Mouse (Mus musculus) spleen, postnatal 4 days (tissue): ENCODE data around the gene Ttl.

Source experiments
- DNase-seq, 2 experiments: peaks; one replicate each; pipeline ENCODE4 v3.0.0; 2022; ENCODE audit warnings: low spot score in 2 of 2

Gene Ttl

DNA sequence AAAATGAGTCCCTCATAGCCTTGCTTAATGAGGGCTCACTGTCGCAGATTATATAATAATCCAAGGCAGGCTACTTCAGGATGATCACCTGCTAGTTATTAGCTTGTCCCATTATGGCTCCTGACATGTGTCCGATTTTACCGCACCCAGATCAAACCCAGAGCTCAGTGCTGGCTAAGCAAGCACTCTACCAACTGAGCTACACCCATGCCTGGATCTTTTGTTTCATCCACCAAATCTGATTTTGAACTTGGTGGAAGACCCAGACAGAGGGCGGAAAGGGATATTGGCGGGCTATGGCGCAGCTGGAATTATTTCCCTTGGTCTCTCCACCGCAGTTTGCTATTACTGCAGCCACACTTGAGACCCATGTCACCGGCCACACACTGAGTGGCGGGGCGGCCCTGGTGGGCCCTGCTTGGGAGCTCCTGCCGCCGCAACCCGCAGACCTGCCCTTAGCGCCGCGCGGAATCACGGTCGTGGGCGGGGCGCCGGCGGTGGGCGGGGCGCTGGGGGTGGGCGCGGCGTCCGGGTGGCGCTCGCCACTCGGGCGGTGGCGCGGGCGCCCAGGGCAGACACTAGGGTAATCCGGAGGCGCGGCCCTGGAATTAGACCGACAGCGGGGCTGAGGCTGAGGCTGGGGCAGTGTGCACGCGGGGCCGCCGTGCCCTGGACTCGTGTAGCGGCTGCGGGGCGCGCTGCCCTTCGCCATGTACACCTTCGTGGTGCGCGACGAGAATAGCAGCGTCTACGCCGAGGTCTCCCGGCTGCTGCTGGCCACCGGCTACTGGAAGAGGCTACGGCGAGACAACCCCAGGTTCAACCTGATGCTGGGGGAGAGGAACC lies at the start of gene Ttl:
Gene Ttl (plus strand): TSS at position 506 of the 846 bp plus-strand sequence.
- peak; percentile 69 to 86 for DNase-seq

DNA sequence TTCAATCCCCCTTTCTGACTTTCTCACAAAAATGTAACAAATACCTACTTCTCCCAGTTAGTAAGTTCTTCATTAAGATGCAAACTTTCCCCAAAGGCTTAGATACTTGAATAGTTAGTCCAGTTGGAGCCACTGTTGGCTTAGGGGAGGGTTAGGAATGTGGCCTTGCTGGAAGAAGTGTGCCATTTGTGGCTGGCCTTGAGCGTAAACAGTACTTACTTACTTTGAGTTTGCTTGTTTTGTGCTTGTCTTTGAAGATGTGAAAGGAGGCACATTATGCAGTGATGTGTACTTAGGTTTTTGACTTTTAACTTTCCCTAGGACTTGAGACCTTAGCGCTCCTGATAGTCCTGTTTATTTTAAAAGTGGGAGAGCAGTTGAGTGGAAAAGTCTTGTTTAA lies 45.6 kb upstream of the Ttl start:
- DNase-seq: no peak

DNA sequence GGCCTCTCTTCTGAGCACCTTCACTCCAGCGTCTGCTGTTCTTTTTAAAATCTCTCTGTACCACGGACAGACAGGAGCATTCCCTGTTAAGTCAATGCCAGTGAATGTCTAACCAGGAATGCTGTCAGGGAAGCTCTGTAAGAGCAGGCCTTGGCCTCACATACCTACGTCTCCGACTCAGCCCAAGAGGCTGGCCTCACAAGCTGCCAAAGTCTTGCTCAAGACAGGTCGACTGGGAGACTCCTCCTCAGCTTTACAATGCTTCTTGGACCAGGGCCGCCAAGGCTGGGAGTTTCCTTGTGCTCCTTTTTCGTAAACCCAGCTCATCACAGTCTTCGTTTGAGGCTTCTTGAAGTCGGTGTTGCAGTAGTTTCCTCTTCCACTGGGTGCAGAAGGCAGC lies 40.9 kb upstream of the Ttl start:
- no peak for DNase-seq

DNA sequence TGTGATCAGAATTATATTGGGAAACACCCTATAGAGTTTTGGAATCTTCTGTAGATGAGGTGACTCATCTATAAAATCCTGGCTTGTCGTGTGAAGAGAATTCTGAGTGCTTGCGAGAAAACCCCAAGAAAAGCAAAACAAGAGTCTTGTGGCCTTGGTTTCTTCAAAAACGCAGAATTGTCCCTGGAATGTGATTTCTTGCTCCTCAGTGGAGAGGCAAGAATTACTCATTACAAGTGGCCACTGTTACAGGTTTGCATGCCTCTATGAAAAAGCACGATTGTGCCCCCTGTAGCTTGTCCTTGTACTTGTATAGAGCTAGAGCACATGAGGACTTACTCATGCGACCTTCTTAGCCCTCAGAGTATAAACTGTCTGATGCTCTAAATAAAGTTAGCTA lies 30.4 kb upstream of the Ttl start:
- no peak for DNase-seq

DNA sequence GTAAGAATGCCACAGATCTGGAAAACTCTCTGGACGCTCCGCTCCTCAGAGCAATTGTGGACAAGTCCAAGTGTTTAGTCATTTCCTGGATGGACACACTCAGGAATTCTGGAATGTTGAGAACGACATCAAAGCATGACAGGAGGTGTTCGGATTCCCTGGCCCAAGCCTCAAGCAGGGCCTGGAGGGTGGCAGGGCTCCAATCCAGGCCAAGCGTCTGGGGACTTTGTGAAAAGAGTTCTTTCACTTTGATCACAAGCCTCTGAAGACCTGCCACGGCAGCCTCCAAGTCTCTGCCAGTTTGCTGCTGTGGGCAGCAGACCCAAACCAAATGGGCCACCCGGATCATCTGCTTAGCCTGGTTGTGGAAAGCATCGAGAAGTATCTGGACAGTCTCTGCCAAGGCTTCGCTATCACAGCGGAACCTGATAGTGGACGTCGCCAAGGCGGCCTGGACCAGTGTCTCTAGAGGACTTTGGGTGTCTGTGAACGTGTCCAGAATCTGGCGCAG lies 27.3 kb upstream of the Ttl start:
- DNase-seq: no peak

DNA sequence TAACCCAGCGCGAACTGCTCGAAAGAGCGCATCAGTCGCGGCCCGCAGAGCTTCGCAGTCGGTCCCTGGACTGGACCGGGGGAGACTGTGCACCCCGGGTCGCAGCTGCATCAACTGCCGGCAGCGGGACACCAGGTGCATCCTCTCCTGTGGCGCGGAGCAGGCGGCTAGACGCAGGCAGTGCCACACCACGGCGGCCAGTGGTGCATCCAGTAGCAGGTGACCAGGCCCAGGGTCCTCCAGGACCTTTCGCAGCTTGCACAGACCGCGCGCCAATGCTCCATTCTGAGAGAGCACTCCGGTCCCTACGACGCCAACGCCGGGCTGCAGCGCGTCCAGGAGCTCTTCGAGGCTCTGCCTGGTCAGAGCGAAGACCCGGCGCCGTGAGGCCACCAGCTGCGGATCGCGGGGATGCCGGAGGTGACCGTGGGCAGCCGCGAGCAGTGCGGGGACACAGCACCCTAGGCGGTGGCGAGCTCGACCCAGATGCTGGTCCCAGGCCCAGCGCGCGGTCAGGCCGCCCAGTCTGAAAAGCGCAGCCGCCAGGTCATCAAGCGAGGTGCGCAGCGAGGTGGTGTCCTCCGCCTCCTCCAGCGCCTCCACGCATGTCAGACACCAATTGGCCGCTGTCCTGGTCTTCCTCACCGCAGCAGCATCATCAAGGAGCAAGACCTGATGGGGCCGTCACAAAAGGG lies 26.7 kb upstream of the Ttl start:
- DNase-seq: no peak

DNA sequence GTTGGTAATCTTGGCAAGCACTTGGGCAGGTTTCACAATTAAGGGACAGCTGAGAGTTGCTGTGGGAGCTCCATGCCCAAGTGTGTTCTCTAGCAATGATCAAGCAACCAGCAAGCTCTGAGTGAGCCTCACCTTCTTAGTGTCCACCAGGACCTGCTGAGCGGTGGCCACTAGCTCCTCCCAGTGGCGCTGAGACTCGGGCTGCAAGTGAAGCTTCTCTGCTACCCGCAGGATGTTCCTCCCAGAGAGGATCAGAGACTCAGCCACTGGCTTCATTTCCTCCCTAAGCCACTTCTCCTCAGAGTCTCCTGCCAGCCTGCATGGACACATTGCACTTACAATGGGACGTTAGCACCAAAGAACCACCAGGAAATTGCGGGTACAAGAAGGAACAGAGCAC lies 25.2 kb upstream of the Ttl start:
- peak in 1 of 2 experiments; percentile 24 for DNase-seq

DNA sequence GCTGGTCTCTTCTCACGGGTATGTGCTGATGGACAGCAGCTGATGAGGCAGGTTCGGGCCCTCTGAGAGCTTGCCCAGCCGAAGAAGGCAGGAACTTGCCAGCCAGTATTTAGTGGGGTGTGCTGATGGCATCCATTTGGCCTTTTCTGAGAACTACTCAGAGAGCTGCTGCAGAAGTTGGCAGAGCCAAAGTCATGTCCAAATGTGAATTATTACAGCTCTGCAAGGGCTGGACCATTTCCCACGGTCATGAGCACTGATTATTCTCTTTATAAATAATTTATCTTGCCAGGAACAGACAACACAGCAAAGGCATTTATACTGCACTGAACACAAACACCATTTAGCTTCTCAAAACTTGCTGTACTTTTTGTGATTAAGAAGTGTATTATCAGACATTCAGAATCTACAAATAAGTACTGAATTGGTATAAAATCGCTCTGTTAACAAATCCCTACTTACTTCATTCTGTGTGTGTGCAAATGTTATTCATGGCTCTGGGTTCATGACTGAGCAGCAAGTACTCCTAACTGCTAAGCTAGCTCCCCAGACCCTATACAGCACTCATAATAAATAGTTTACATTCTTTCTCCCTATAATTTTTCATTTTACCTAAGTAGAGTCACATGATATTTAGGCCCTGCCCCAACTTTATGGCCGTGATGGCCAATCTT lies 19.4 kb upstream of the Ttl start:
- DNase-seq: no peak

DNA sequence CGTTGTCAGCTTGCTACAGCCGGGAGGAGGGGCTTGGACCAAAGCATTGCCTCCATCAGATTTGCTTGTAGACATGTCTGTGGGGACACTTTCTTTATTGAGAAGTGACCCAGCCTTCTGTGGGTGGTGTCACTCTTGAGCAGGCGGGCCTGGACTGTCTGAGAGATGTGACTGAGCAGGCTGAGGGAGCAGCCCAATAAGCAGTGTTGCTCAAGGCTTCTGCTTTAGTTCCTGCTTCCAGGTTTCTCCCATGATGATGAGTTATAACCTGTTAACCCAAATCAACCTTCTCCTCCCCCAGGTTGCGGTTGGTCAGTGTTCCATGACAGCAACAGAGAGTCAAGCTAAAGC lies 18.9 kb upstream of the Ttl start:
- no peak for DNase-seq

DNA sequence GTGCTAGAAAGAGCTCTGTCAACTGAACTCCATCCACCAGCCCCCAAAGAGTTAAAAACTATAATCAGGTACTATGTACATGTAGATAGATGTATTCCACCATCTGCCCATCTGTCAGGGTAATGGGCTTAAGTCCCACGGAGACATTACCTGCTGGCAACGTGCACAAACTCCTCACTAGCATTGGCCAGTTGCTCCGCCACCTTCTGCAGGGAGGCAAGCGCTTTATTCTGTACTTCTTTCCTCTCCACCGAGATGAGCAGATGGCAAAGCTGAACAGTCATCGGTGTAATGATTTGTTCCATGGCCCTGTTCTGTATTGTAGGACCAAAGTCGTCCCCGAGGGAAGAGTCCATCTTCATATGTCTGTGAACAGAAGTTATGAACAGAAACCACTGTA lies 17.9 kb upstream of the Ttl start, which contains the start of gene Vinac1:
Gene Vinac1 (minus strand): TSS at position 362 of the 400 bp plus-strand sequence.
- no peak for DNase-seq

DNA sequence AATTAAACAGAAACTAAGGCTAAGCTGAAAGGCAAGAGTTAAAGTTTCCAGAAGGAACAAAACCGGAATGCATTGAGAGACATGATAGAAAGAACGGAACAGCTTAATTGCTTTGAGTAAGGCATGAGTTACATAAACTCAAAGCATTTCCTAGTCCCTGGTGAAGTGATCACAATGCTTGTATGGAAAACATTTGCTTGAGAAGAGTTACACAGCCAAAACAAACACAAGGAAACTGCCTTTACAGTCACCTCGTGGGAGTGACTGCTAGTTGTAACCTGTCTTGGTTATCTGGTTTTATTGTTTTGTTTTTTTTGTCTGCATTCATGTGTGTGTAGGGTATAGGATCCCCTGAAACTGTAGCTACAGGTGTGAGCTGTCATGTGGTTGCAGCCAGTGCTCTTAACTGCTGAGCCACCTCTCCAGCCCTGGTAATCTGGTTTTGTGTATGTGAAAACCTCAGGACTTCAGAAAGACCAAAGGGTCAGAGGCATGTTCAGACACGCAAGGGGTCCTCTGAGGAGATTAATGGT lies 13.2 kb upstream of the Ttl start:
- DNase-seq: no peak

DNA sequence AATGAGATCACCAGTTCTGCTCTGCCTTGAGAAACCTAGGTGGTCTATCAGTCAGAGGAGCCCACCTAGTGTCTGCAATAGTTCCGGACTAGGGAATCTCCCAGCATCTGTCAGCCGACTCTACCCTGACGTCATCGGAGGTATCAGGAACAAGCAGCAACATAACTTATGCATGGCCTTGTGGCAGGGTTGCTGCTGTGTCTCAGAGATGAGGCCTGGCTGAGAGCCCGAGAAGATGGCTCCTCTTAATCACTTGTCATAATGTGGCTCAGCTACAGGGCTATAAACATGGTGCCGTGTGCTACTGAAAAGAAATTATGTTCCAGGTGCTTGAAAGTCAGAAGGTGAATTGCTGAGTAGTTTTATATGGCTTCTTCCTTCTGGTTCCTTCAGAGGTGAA lies 10.0 kb upstream of the Ttl start:
- no peak for DNase-seq

DNA sequence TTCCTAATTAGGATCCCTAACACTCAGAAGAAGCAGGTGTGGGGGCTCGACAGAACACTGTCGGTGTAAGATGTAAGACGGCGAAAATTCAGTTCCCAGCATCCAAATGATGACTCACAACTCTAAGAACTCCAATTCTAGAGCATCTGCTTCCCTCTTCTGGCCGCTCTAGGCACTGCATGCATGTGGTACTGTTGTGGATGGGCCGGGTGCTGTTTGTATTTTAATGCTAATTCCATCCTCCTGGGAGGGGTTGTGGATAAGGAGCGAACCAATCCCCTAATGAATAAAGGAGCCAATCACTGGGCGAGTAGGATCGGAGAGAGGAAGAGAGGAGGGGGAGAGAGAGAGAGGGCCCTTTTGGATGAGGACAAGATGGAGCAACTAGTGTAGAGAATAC lies 9.1 kb upstream of the Ttl start:
- peak in 1 of 2 experiments; percentile 28 for DNase-seq

DNA sequence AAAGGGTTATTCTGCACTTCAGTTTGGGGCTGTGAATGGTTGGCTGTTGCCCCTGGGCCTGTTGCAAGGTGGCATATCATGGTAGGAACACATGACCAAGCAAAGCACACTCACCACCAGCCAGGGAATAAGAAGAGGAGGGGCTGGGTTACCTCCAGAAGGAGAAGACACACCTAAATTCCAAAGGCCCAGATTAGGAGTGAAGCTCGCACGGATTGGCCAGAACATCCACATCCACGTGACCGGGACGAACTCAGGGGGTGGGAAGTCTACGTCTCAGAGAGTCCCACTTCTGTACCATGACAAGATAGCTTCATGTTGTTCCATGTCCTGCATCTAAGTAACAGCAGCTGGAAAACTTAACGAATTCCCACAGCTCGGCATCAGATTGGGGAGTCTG lies 8.5 kb upstream of the Ttl start:
- no peak for DNase-seq

DNA sequence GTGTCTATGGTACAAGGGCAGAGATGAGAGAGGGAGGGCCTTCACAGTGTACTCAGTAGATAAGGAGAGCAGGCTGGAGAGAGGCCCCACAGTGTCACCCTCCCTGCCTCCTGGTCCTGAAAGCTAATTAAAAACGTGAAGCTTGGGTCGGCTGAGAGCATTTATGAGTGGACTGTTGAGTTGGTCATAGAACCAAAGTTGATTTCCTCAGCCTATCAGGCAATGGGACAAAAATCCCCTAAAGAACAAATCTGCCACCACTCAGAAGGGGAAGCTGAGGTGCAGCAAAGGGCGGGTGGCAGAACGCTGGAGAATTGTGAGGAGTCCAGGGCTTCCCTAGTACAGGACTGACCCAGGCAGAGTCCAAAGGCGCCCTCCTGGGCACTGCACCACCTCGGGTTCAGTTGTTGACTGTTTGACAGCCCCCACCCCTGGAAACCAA lies 7.8 kb upstream of the Ttl start:
- DNase-seq: no peak

DNA sequence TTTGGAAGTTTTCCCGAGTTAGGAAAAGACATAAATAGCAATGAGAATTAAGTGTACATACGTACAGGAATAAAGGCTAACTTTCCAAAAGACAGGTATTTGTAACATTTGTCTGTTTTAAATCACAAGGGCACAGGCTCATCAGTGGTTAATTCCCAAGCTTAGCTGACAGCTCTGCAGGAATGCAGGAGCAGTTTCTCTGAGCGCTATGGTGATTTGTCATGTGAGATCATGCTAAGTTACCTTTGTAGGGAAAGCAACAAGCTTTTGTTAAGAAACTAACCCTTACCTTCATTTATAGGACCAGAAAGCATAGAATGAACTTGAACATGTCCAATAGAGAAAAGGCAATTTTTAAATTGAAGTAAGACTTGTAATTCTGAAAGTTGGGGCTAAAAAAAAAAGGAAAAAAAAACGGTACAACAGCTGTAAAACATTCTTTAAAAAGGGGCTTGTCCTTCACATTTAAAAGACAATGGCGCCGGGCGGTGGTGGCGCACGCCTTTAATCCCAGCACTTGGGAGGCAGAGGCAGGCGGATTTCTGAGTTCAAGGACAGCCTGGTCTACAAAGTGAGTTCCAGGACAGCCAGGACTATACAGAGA lies 4.2 kb upstream of the Ttl start:
- DNase-seq: no peak

DNA sequence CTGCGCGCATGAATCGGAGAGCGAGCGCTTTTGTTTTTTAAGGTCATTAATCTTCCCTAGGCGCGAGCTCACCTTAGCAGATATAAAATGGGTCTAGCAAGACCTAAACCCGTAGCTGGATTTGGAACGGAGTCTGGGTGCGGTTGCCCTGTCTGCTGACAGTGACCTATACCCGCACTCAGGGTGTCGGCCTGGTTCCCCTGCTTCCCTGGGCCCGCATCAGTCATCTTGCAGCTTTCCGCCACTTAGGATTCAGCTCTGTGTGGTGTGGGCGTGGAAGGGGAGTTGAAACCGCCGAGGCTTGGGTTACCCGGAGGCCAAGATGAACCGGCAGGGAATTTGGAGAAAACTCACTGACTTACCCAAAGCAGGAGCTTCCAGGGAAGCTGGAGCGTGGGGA lies 584 bp downstream of the Ttl start:
- DNase-seq: peak; percentile 23 to 67

DNA sequence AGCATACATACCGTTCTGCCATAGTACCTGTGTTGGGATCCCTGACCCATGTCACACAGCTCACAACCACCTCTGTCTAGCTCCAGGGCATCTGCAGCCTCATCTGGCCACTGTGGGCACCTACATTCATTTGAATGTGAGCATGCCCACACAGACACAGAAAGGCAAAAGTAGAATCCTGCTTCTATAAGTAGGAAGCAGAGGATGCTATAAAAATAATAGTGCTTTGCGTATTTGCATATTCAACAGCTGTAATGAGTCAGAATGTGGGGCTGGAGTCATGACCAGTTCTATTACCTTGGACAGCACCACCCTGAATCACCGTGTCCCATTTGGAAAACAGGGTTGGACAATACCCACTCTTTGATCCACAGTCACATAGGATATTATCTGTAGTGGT lies 4.6 kb downstream of the Ttl start:
- no peak for DNase-seq

DNA sequence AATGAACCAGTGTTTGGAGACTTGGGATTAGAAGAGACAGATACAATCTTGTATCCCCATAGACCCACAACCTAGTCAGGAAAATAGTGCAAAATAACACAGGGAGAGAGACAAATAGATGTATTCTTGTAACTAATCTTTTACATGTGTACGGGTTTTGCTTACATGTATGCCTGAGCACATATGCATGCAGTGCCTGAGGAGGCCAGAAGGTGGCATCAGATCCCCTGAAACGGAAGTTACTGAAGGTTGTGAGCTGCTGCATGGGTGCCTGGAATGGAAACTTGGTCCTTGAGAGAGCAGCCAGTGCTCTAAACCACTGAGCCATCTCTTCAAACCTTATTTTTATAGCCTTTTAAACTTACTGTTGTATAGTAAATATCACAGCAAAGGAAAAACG lies 12.6 kb downstream of the Ttl start:
- DNase-seq: peak in 1 of 2 experiments; percentile 29

DNA sequence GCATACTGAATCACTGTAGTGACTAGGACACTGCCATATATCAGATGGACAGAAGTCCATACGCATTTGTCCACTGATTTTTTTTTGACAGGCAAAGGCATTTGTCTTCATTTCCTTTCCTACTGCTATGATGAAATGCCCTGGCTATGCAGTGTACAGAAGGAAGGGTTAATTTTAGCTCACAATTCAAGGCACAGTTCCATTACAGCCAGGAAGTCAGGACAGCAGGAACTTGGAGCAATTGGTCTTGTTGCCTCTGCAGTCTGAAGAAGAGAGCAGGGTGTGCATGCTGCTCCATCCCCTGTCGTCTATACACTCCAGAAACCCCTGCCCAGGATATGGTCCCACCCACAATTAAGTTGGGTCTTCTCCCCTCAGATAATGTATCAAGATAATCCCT lies 13.5 kb downstream of the Ttl start:
- DNase-seq: no peak

DNA sequence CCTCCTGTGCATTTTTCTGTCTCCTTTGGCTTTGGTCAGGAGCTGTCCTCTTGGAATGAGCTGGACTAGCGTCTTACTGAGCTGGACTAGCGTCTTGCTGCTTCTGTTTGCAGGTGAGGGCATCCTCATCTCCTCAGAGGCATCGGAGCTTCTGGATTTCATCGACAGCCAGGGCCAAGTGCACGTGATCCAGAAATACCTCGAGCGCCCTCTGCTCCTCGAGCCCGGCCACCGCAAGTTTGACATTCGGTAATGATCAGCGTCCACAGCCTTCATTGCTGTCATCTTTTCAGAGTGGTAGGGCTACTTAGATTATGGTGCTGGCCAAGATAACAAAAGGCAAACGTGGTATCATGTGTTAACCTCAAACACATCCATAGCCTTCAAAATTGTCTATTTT lies 15.4 kb downstream of the Ttl start:
- no peak for DNase-seq

DNA sequence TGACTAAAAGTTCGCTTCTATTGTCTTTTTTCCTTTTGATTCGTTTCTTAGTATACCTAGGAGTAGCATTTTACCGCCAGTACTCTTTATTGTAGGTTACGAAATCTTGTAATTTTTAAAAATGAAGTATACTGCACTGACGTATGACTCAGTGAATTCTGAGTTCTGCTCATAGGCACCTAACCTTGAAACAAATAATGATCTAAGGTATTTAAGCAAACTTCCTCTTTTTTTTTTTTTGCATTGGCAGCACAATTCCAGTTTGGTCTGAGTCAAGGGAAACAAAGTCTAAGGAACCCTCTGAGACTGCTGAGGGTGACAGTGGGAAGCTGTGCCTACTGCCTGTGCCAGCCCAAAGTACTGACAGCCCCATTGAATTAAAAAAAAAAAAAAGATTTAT lies 17.8 kb downstream of the Ttl start:
- no peak for DNase-seq
